Mouse (Mus musculus) C2C12 (cell line): Measurements from ENCODE around the gene Uimc1.

ENCODE experiments used
- CEBPB ChIP-seq: IDR thresholded peaks from one replicate; pipeline ENCODE4 v1.6.1; 2011; ENCODE audit warnings: low read depth, mild to moderate bottlenecking, control low read depth, moderate library complexity
- CTCF ChIP-seq: IDR thresholded peaks from one replicate; pipeline ENCODE4 v1.5.1; 2011; ENCODE audit not compliant: control insufficient read depth, insufficient read depth, insufficient read length
- FOSL1 ChIP-seq: IDR thresholded peaks from one replicate; pipeline ENCODE4 v1.8.0; 2011; ENCODE audit warnings: mild to moderate bottlenecking, low read length; ENCODE audit not compliant: poor library complexity, insufficient read depth, severe bottlenecking
- MAX ChIP-seq: IDR thresholded peaks from one replicate; pipeline ENCODE4 v1.6.1; 2011; ENCODE audit warnings: mild to moderate bottlenecking, control low read depth
- MYOD1 ChIP-seq: IDR thresholded peaks from one replicate; pipeline ENCODE4 v1.6.1; 2011; ENCODE audit warnings: low read depth; ENCODE audit not compliant: control insufficient read depth, insufficient read length
- MYOG ChIP-seq: IDR thresholded peaks from one replicate; pipeline ENCODE4 v1.6.1; 2011; ENCODE audit not compliant: control insufficient read depth, insufficient read length; ENCODE audit errors: extremely low read depth
- USF1 ChIP-seq: IDR thresholded peaks from one replicate; pipeline ENCODE4 v1.6.1; 2011; ENCODE audit warnings: low read depth, mild to moderate bottlenecking, control low read depth, moderate library complexity

DNA sequence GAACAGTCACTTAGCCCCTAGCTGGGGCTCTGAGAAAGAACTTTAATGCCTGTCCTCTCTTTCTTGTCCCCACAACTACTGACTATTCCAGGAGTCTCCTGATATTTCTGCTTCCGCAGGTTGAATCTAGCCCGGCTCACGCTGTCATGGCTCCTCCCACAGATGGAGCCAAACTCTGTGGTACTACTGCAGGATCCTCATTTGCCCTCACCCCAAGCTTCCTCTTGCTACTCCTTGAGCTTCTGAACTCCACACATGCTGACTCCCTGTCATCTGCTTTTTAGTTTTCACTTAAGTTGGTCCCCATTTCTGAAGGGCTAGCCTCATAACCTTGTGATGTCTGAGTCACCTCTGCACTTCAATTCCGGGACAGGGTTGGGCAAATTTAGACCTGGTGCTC, 80.0 kb downstream of the Uimc1 start:
- TF ChIP-seq CTCF (no peak), MAX (no peak), MYOG (no peak), CEBPB (no peak), USF1 (no peak), MYOD1 (no peak), FOSL1 (no peak)
